Mouse (Mus musculus) adrenal gland, adult 18-20 months (tissue): Measurements from ENCODE around the gene Zhx3. TPM values are rescaled to one million over a fixed set of nuclear protein-coding genes. Genes with fewer than 3 reads are reported as not detected.

Experiments
- DNase-seq, 2 experiments: peaks; one replicate each; pipeline ENCODE4 v3.0.0; 2021 to 2022; ENCODE audit warnings: low spot score in 2 of 2
- total RNA-seq, 2 experiments: library from RNA; stranded (reverse); gene quantifications; 1 replicate in 1 of 2; 2 replicates in 1 of 2; pipeline ENCODE4 v1.2.3; 2021

The Zhx3 gene
- total RNA-seq, 2 experiments from 2014 or later, result 50.5 to 91.1 TPM

GRCm38 (mm10) chr2:160731117-160731838 is 141.5 kb downstream of the Zhx3 start, which contains the start of gene Plcg1:
Gene Plcg1 (plus strand): TSS chr2:160731300.
- DNase-seq, result peak; percentile 93 to 94

GRCm38 (mm10) chr2:160730797-160731116 is 142.0 kb downstream of the Zhx3 start:
- DNase-seq, result no peak

- no peak for DNase-seq
Observed at GRCm38 (mm10) chr2:160729851-160730796, 142.7 kb downstream of the Zhx3 start.

GRCm38 (mm10) chr2:160729436-160729835 is 143.4 kb downstream of the Zhx3 start:
- no peak for DNase-seq

- no peak for DNase-seq
Observed at GRCm38 (mm10) chr2:160728972-160729371, 143.8 kb downstream of the Zhx3 start.

GRCm38 (mm10) chr2:160725877-160726864 is 146.6 kb downstream of the Zhx3 start:
- DNase-seq, result no peak

GRCm38 (mm10) chr2:160724536-160724935 is 148.3 kb downstream of the Zhx3 start:
- no peak for DNase-seq

GRCm38 (mm10) chr2:160723613-160724375 is 149.0 kb downstream of the Zhx3 start:
- DNase-seq, result no peak

GRCm38 (mm10) chr2:160722714-160723113 is 150.1 kb downstream of the Zhx3 start:
- DNase-seq, result no peak

- no peak for DNase-seq
Observed at GRCm38 (mm10) chr2:160718811-160719210, 154.0 kb downstream of the Zhx3 start.

GRCm38 (mm10) chr2:160717269-160717668 is 155.5 kb downstream of the Zhx3 start:
- DNase-seq, result no peak

- DNase-seq, result no peak
Observed at GRCm38 (mm10) chr2:160715463-160716030, 157.3 kb downstream of the Zhx3 start.

GRCm38 (mm10) chr2:160707673-160708072 is 165.1 kb downstream of the Zhx3 start:
- DNase-seq, result no peak

GRCm38 (mm10) chr2:160702824-160703223 is 170.0 kb downstream of the Zhx3 start:
- no peak for DNase-seq

GRCm38 (mm10) chr2:160701603-160702002 is 171.2 kb downstream of the Zhx3 start:
- no peak for DNase-seq

- peak; percentile 27 for DNase-seq
Observed at GRCm38 (mm10) chr2:160700271-160700670, 172.5 kb downstream of the Zhx3 start.
